Mouse (Mus musculus): ENCODE data around the gene Acer3.

- peak; percentile 20 to 54 (median 53); a peak in 5 of 6 replicates for TF ChIP-seq CTCF (IDR thresholded peaks at IDR 0.05 in 2 of 3, conservative IDR thresholded peaks at IDR 0.05 in 1 of 3; ENCODE audit: control insufficient read depth in 1 of 3, insufficient read depth in 1 of 3, low read depth in 2 of 3, low read length in 3 of 3, poor library complexity in 1 of 3, severe bottlenecking in 1 of 3)
- no peak for TF ChIP-seq EP300 (IDR thresholded peaks at IDR 0.05; ENCODE audit: low read depth in 1 of 2, low read length in 2 of 2)
- TF ChIP-seq POLR2A (IDR thresholded peaks at IDR 0.05; ENCODE audit: control insufficient read depth in 1 of 2, insufficient read depth in 1 of 2, low read depth in 1 of 2, low read length in 2 of 2, poor library complexity in 1 of 2), result no peak
- TF ChIP-seq KAT2A (conservative IDR thresholded peaks at IDR 0.05; ENCODE audit: low read depth, low read length), result no peak
- no peak for TF ChIP-seq GATA1 (IDR thresholded peaks at IDR 0.05; ENCODE audit: low read depth, low read length)
Measured at GRCm38 (mm10) chr7:98191571-98192250, 129.3 kb downstream of the Acer3 start.

Data from MEL (cell line).